Mouse (Mus musculus) embryonic fibroblast, embryonic 13.5 days (primary cell): ENCODE measurements around the gene Atp2c2.

Experiments used
- CTCF ChIP-seq: IDR thresholded peaks from 2 replicates; pipeline ENCODE4 v1.5.1; 2011; ENCODE audit warnings: mild to moderate bottlenecking, control low read depth, low read length, moderate library complexity, borderline replicate concordance; ENCODE audit not compliant: insufficient read depth
- POLR2A ChIP-seq: IDR thresholded peaks from 2 replicates; pipeline ENCODE4 v1.6.1; 2011; ENCODE audit warnings: low read depth, mild to moderate bottlenecking, control low read depth, low read length, moderate library complexity

GRCm38 (mm10) chr8:119762226-119763220 is 62.7 kb downstream of the Atp2c2 start:
- no peak for TF ChIP-seq CTCF
- no peak for TF ChIP-seq POLR2A
